Mouse (Mus musculus): ENCODE measurements around the gene Tmem39a.

- no peak for TF ChIP-seq CTCF (IDR thresholded peaks at IDR 0.05; ENCODE audit: low read depth)
- no peak for TF ChIP-seq EP300 (IDR thresholded peaks at IDR 0.05; ENCODE audit: low read depth)
These were observed 78.2 kb downstream of the Tmem39a start for GRCm38 (mm10) chr16:38636682-38637081.
